Mouse (Mus musculus): Measurements from ENCODE around the gene Sephs2. TPM values are rescaled to one million over a fixed set of nuclear protein-coding genes. Genes with fewer than 3 reads are reported as not detected.

Sephs2 gene
- total and polyA plus RNA-seq, 2 experiments: 388 to 939 TPM

DNA sequence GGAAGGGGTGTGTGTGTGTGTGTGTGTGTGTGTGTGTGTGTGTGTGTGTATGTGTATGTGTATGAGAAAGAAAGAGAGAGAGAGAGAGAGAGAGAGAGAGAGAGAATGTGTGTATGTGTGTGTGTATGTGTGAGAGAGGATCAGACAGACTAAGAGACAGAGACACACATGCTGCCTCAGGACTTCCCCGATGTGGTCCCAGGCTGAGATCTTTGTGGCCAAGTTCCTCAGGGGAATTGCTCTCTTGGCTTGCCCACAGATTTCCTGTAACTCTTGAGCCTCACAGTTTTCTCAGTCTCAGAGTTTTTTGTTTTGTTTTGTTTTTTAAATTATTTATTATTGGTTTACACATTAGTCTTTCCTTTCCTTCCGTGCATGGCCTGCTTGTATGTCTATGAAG is 15.5 kb upstream of the Sephs2 start:
- Histone ChIP-seq H3K27ac (replicated peaks; ENCODE audit: insufficient read depth, low read depth, low read length) (no peak overlapping the region), H3K79me2 (ENCODE audit: control insufficient read depth, insufficient read depth, low read length) (no peaks in the 10 kb centered on the region), H3K4me1 (ENCODE audit: control insufficient read depth, insufficient read depth, low read length) (no peaks in the 10 kb centered on the region), H3K4me3 (ENCODE audit: insufficient read depth, low read depth, low read length) (no peak overlapping the region), H3K27me3 (ENCODE audit: control insufficient read depth, insufficient read depth, low read length) (no peaks in the 10 kb centered on the region), H3K9ac (ENCODE audit: low read depth, low read length) (no peak overlapping the region), H3K36me3 (ENCODE audit: control insufficient read depth, insufficient read depth, low read length) (no peaks in the 10 kb centered on the region)
- WGBS: 88% methylated on average over 2 of the region's 2 CpGs
- no peak for TF ChIP-seq CTCF (IDR thresholded peaks at IDR 0.05; ENCODE audit: low read depth, low read length)
- no peak for TF ChIP-seq POLR2A (IDR thresholded peaks at IDR 0.05; ENCODE audit: extremely low read depth, insufficient read depth, low read length)
- no peak for DNase-seq (ENCODE audit: extremely low read depth, low read depth, low spot score)

DNA sequence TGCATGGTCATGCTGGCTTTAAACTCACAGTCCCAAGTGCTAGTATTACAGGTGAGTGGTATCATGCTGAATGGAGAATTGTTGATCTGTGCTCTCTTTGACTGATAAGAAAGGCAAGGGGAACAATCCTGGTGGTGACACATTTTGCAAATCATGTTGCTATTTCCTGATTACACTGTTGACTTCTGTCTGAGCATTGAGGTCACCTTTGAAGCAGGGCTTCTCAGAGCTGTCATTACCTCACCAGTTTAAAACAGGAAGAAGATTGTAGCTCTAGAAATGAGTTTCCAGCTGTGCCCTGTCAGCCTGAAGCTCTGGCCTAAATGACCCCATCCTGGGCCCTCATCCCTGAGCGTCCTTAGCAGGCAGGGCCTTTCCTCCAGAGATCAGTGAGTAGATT is 14.1 kb upstream of the Sephs2 start:
- WGBS: 85% methylated on average over 1 of the region's 1 CpGs
- no peak overlapping the region for H3K4me3 ChIP-seq (ENCODE audit: insufficient read depth, low read depth, low read length)
- H3K79me2 ChIP-seq (ENCODE audit: control insufficient read depth, insufficient read depth, low read length): no peaks in the 10 kb centered on the region
- H3K9ac ChIP-seq (ENCODE audit: low read depth, low read length): no peak overlapping the region
- DNase-seq (ENCODE audit: extremely low read depth, low read depth, low spot score): no peak
- H3K4me1 ChIP-seq (ENCODE audit: control insufficient read depth, insufficient read depth, low read length): no peaks in the 10 kb centered on the region
- H3K27ac ChIP-seq (replicated peaks; ENCODE audit: insufficient read depth, low read depth, low read length): no peak overlapping the region
- H3K27me3 ChIP-seq (ENCODE audit: control insufficient read depth, insufficient read depth, low read length): no peaks in the 10 kb centered on the region
- H3K36me3 ChIP-seq (ENCODE audit: control insufficient read depth, insufficient read depth, low read length): no peaks in the 10 kb centered on the region
- TF ChIP-seq CTCF (IDR thresholded peaks at IDR 0.05; ENCODE audit: low read depth, low read length) (no peak), POLR2A (IDR thresholded peaks at IDR 0.05; ENCODE audit: extremely low read depth, insufficient read depth, low read length) (no peak)

DNA sequence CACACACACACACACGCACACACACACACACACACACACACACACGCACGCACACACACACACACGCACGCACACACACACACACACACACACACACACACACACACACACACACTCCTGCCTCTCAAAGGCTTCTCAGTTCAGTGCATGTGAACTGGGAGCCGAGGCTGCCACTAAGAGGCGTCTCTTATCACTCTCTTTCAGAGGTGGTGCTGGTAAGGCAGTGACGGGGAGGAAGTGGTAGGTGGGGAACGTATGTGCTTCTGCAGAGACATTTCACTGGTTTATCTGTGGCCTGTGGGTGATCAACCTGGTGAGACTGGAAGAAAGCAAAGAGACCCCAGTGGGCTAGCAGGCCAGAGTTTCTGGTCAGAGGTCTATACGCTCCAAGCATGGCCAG is 11.3 kb upstream of the Sephs2 start:
- no peak overlapping the region for H3K9ac ChIP-seq (ENCODE audit: low read depth, low read length)
- no peak for DNase-seq (ENCODE audit: extremely low read depth, low read depth, low spot score)
- no peaks in the 10 kb centered on the region for H3K79me2 ChIP-seq (ENCODE audit: control insufficient read depth, insufficient read depth, low read length)
- TF ChIP-seq CTCF (IDR thresholded peaks at IDR 0.05; ENCODE audit: low read depth, low read length) (no peak), POLR2A (IDR thresholded peaks at IDR 0.05; ENCODE audit: extremely low read depth, insufficient read depth, low read length) (no peak)
- no peak overlapping the region for H3K4me3 ChIP-seq (ENCODE audit: insufficient read depth, low read depth, low read length)
- no peaks in the 10 kb centered on the region for H3K4me1 ChIP-seq (ENCODE audit: control insufficient read depth, insufficient read depth, low read length)
- 73% methylated on average over 10 of the region's 10 CpGs for WGBS
- H3K27me3 ChIP-seq (ENCODE audit: control insufficient read depth, insufficient read depth, low read length): no peaks in the 10 kb centered on the region
- no peak overlapping the region for H3K27ac ChIP-seq (replicated peaks; ENCODE audit: insufficient read depth, low read depth, low read length)
- H3K36me3 ChIP-seq (ENCODE audit: control insufficient read depth, insufficient read depth, low read length): no peaks in the 10 kb centered on the region

DNA sequence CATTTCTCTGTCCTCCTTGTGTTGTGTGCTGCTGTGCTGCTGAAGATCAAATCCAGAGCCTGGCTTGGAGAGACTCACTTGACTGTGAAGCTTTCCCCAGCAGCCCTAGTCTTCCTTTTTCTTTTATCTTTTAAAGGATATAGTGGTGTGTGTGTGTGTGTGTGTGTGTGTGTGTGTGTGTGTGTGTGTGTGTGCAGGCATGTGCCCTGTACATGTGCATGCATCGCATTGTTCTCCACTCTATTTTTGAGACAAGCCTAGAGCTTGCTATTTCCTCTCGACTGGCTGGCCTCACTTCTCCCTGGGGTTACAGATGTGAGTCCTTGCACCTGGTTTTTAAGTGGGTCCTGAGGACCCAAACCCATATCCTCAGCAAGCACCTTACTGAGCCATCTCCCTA is 8.3 kb upstream of the Sephs2 start:
- Histone ChIP-seq H3K27me3 (ENCODE audit: control insufficient read depth, insufficient read depth, low read length) (no peaks in the 10 kb centered on the region), H3K79me2 (ENCODE audit: control insufficient read depth, insufficient read depth, low read length) (no peaks in the 10 kb centered on the region), H3K9ac (ENCODE audit: low read depth, low read length) (no peak overlapping the region), H3K4me1 (ENCODE audit: control insufficient read depth, insufficient read depth, low read length) (peaks cover 7% of the 10 kb centered on the region), H3K4me3 (ENCODE audit: insufficient read depth, low read depth, low read length) (no peak overlapping the region), H3K27ac (replicated peaks; ENCODE audit: insufficient read depth, low read depth, low read length) (no peak overlapping the region), H3K36me3 (ENCODE audit: control insufficient read depth, insufficient read depth, low read length) (no peaks in the 10 kb centered on the region)
- no peak for DNase-seq (ENCODE audit: extremely low read depth, low read depth, low spot score)
- 89% methylated on average over 2 of the region's 2 CpGs for WGBS
- TF ChIP-seq CTCF (IDR thresholded peaks at IDR 0.05; ENCODE audit: low read depth, low read length) (no peak), POLR2A (IDR thresholded peaks at IDR 0.05; ENCODE audit: extremely low read depth, insufficient read depth, low read length) (no peak)

DNA sequence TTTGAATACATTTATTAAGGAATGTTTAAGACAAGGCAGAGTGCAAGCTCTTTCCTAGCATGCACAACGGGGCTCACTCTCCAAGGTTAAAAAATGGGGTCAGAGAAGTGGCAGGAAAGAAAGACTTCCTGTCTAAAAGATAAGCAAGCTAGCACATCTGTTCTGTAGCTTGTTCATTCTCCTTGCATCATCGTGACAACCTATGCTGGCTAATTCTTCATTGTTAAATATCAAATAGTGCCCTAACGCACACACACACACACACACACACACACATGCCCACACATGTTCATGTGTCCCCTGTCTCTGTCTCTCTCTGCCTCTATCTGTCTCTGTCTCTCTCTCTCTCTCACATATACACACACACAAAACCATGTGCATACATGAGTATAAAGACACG is 7.3 kb upstream of the Sephs2 start:
- Histone ChIP-seq H3K4me3 (ENCODE audit: insufficient read depth, low read depth, low read length) (no peak overlapping the region), H3K36me3 (ENCODE audit: control insufficient read depth, insufficient read depth, low read length) (no peaks in the 10 kb centered on the region), H3K79me2 (ENCODE audit: control insufficient read depth, insufficient read depth, low read length) (no peaks in the 10 kb centered on the region), H3K9ac (ENCODE audit: low read depth, low read length) (no peak overlapping the region), H3K27ac (replicated peaks; ENCODE audit: insufficient read depth, low read depth, low read length) (no peak overlapping the region), H3K27me3 (ENCODE audit: control insufficient read depth, insufficient read depth, low read length) (no peaks in the 10 kb centered on the region), H3K4me1 (ENCODE audit: control insufficient read depth, insufficient read depth, low read length) (peaks cover 12% of the 10 kb centered on the region)
- DNase-seq (ENCODE audit: extremely low read depth, low read depth, low spot score): no peak
- TF ChIP-seq CTCF (IDR thresholded peaks at IDR 0.05; ENCODE audit: low read depth, low read length): no peak
- TF ChIP-seq POLR2A (IDR thresholded peaks at IDR 0.05; ENCODE audit: extremely low read depth, insufficient read depth, low read length): no peak
- 60% methylated on average over 4 of the region's 4 CpGs for WGBS

DNA sequence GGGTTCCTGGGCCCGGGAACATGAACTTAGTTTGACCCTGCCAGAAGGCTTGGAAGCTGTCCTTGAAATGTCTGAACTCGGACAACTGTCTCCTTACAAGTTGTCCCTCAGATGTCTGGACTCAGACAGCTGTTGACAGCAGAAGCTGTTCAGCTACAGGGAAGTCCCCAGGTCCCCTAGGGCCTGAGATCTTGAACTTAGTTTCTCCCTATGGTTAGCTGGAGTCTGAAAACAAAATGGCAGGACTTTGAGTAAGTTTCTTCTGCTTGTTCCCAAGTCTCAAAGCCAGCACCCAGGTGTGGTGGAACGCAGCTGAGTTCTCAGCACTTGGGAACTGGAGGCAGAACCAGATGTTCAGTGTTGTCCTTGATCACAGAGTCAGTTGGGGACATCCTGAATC is 6.2 kb upstream of the Sephs2 start:
- Histone ChIP-seq H3K79me2 (ENCODE audit: control insufficient read depth, insufficient read depth, low read length) (no peaks in the 10 kb centered on the region), H3K36me3 (ENCODE audit: control insufficient read depth, insufficient read depth, low read length) (no peaks in the 10 kb centered on the region), H3K4me3 (ENCODE audit: insufficient read depth, low read depth, low read length) (no peak overlapping the region), H3K4me1 (ENCODE audit: control insufficient read depth, insufficient read depth, low read length) (peaks cover 18% of the 10 kb centered on the region), H3K27ac (replicated peaks; ENCODE audit: insufficient read depth, low read depth, low read length) (no peak overlapping the region), H3K27me3 (ENCODE audit: control insufficient read depth, insufficient read depth, low read length) (no peaks in the 10 kb centered on the region), H3K9ac (ENCODE audit: low read depth, low read length) (no peak overlapping the region)
- no peak for DNase-seq (ENCODE audit: extremely low read depth, low read depth, low spot score)
- TF ChIP-seq CTCF (IDR thresholded peaks at IDR 0.05; ENCODE audit: low read depth, low read length) (no peak), POLR2A (IDR thresholded peaks at IDR 0.05; ENCODE audit: extremely low read depth, insufficient read depth, low read length) (no peak)
- WGBS: 79% methylated on average over 3 of the region's 3 CpGs

All from liver, adult 2 months (tissue).